Mouse (Mus musculus) CH12.LX (cell line): ENCODE data around the gene Pde4b.

Experiments used
- CTCF ChIP-seq, 2 experiments: IDR thresholded peaks in 1 of 2; conservative IDR thresholded peaks in 1 of 2; 2 replicates each; pipeline ENCODE4 v1.5.1; 2011 to 2012; ENCODE audit warnings: low read depth in 2 of 2, low read length in 2 of 2, improper control_type of control experiment in 1 of 2, inconsistent platforms in 1 of 2, mild to moderate bottlenecking in 1 of 2, moderate library complexity in 1 of 2
- POLR2AphosphoS2 ChIP-seq: IDR thresholded peaks from 2 replicates; pipeline ENCODE4 v1.6.1; 2011; ENCODE audit warnings: low read depth, low read length, improper control_type of control experiment

GRCm38 (mm10) chr4:102307661-102308297 lies 220.4 kb downstream of the Pde4b start:
- TF ChIP-seq POLR2AphosphoS2 (no peak), CTCF (conservative IDR thresholded peaks at IDR 0.05 in 1 of 2, IDR thresholded peaks at IDR 0.05 in 1 of 2; ENCODE audit: low read depth in 2 of 2, low read length in 2 of 2) (no peak)
